11 mouse cellular contexts compared by ENCODE assay signal in genomic region chr5:72856255-72856878, GRCm38 (mm10). TPM values are rescaled to one million over a fixed set of nuclear protein-coding genes. Genes with fewer than 3 reads are reported as not detected.
DNase-seq lines count a peak whose midpoint lies in the region; ATAC-seq and TF ChIP-seq lines count a peak whose summit lies in the region.
"Had no signal": no experiment of that assay in that cellular context is flagged by ENCODE, and none has a peak within 500 bp of the region (broad histone marks: within the 10 kb centered on the region; RNA-seq: fewer than 3 reads in every experiment).

No protein-coding gene starts in this region.

- H3K9ac ChIP-seq in forebrain, embryonic 14.5 days (ENCODE audit: low read length) = no peak overlapping the region
- no peak overlapping the region for H3K9ac ChIP-seq in hindbrain, embryonic 16.5 days (ENCODE audit: low read depth, low read length)
- H3K9ac ChIP-seq in hindbrain, embryonic 11.5 days (ENCODE audit: low read depth, low read length) = no peak overlapping the region
- H3K9ac ChIP-seq in midbrain, embryonic 13.5 days (replicated peaks) = no peak overlapping the region
- H3K9ac ChIP-seq in midbrain, postnatal 0 days (replicated peaks; ENCODE audit: low read length, poor library complexity, severe bottlenecking) = no peak overlapping the region
- H3K9ac ChIP-seq in stomach, postnatal 0 days (ENCODE audit: low read length) = no peak overlapping the region
- H3K9ac ChIP-seq: forebrain, postnatal 0 days; limb, embryonic 12.5 days had no signal

- no peak for TF ChIP-seq EP300 in stomach, postnatal 0 days (optimal IDR thresholded peaks at IDR 0.05)

- no peak for DNase-seq in forebrain, embryonic 14.5 days (ENCODE audit: low spot score)
- DNase-seq in forebrain, embryonic 10.5 days (ENCODE audit: extremely low spot score, low spot score) = no peak
- no peak for DNase-seq in hindbrain, embryonic 11.5 days (ENCODE audit: low spot score)
- no peak for DNase-seq in midbrain, postnatal 0 days (ENCODE audit: low spot score)
- no peak for DNase-seq in stomach, postnatal 0 days (ENCODE audit: low spot score)
- DNase-seq in adrenal gland, postnatal 25 days = no peak
- DNase-seq: thymus, adult 2 months had no signal

- H3K36me3 ChIP-seq in forebrain, embryonic 14.5 days (ENCODE audit: control insufficient read depth, insufficient read depth, low read length) = no peaks in the 10 kb centered on the region
- no peaks in the 10 kb centered on the region for H3K36me3 ChIP-seq in forebrain, embryonic 10.5 days (replicated peaks)
- no peaks in the 10 kb centered on the region for H3K36me3 ChIP-seq in hindbrain, embryonic 16.5 days (ENCODE audit: control insufficient read depth, insufficient read depth, low read length)
- no peaks in the 10 kb centered on the region for H3K36me3 ChIP-seq in hindbrain, embryonic 11.5 days (ENCODE audit: control insufficient read depth, insufficient read depth, low read length)
- no peaks in the 10 kb centered on the region for H3K36me3 ChIP-seq in midbrain, embryonic 13.5 days
- no peaks in the 10 kb centered on the region for H3K36me3 ChIP-seq in midbrain, postnatal 0 days (ENCODE audit: insufficient read depth, low read length)
- no peaks in the 10 kb centered on the region for H3K36me3 ChIP-seq in stomach, postnatal 0 days (ENCODE audit: control insufficient read depth, insufficient read depth, low read length)
- H3K36me3 ChIP-seq: limb, embryonic 12.5 days had no signal

- H3K9me3 ChIP-seq in forebrain, embryonic 14.5 days (replicated peaks; ENCODE audit: control insufficient read depth, low read length) = no peaks in the 10 kb centered on the region
- H3K9me3 ChIP-seq in forebrain, embryonic 10.5 days = peaks cover 7% of the 10 kb centered on the region; the same call in 1 of the 2 replicates
- 0 out of 2 replicates have a peak, but pooled peaks cover 3% of the 10 kb centered on the region for H3K9me3 ChIP-seq in hindbrain, embryonic 16.5 days (ENCODE audit: control insufficient read depth, low read length)
- no peaks in the 10 kb centered on the region for H3K9me3 ChIP-seq in hindbrain, embryonic 11.5 days (ENCODE audit: control insufficient read depth, low read length)
- H3K9me3 ChIP-seq in midbrain, embryonic 13.5 days = 0 out of 2 replicates have a peak, but pooled peaks cover 5% of the 10 kb centered on the region
- peaks cover 3% of the 10 kb centered on the region; the same call in 1 of the 2 replicates for H3K9me3 ChIP-seq in midbrain, postnatal 0 days (ENCODE audit: low read length)
- H3K9me3 ChIP-seq in stomach, postnatal 0 days (ENCODE audit: control insufficient read depth, low read length) = no peaks in the 10 kb centered on the region

- ATAC-seq in forebrain, embryonic 14.5 days = peak; percentile 6; the same call in 1 of the 2 replicates
- no peak for ATAC-seq in hindbrain, embryonic 16.5 days
- no peak for ATAC-seq in hindbrain, embryonic 11.5 days (ENCODE audit: low FRiP score)
- ATAC-seq in midbrain, embryonic 13.5 days = 0 out of 2 replicates have a peak, but pooled peaks have one; percentile 37
- ATAC-seq in midbrain, postnatal 0 days (ENCODE audit: low FRiP score) = no peak
- ATAC-seq in stomach, postnatal 0 days (ENCODE audit: low FRiP score, low TSS enrichment) = no peak

- 84% methylated on average over 8 of the region's 8 CpGs for WGBS in forebrain, embryonic 14.5 days
- WGBS in forebrain, embryonic 10.5 days = 86% methylated on average over 8 of the region's 8 CpGs
- 74% methylated on average over 8 of the region's 8 CpGs for WGBS in hindbrain, embryonic 16.5 days
- 87% methylated on average over 8 of the region's 8 CpGs for WGBS in hindbrain, embryonic 11.5 days
- WGBS in midbrain, embryonic 13.5 days = 86% methylated on average over 8 of the region's 8 CpGs
- 74% methylated on average over 8 of the region's 8 CpGs for WGBS in midbrain, postnatal 0 days
- WGBS in stomach, postnatal 0 days = 68% methylated on average over 8 of the region's 8 CpGs

- no peak overlapping the region for H3K4me2 ChIP-seq in forebrain, embryonic 14.5 days (ENCODE audit: low read length)
- H3K4me2 ChIP-seq in hindbrain, embryonic 16.5 days (ENCODE audit: low read length) = no peak overlapping the region
- no peak overlapping the region for H3K4me2 ChIP-seq in hindbrain, embryonic 11.5 days (replicated peaks; ENCODE audit: low read depth, low read length)
- no peak overlapping the region for H3K4me2 ChIP-seq in midbrain, embryonic 13.5 days (replicated peaks)
- H3K4me2 ChIP-seq in midbrain, postnatal 0 days (ENCODE audit: low read depth, low read length, poor library complexity, severe bottlenecking) = no peak overlapping the region
- H3K4me2 ChIP-seq in stomach, postnatal 0 days (replicated peaks; ENCODE audit: low read depth) = no peak overlapping the region
- H3K4me2 ChIP-seq: limb, embryonic 12.5 days had no signal

- TF ChIP-seq CTCF in midbrain, postnatal 0 days (IDR thresholded peaks at IDR 0.05) = no peak
- no peak for TF ChIP-seq CTCF in stomach, postnatal 0 days (IDR thresholded peaks at IDR 0.05; ENCODE audit: low read depth)

- no peak overlapping the region for H3K27ac ChIP-seq in forebrain, embryonic 14.5 days (ENCODE audit: low read depth, low read length)
- H3K27ac ChIP-seq in forebrain, embryonic 10.5 days = no peak overlapping the region
- H3K27ac ChIP-seq in hindbrain, embryonic 16.5 days (ENCODE audit: low read depth, low read length) = peak overlapping the region; percentile 66
- no peak overlapping the region for H3K27ac ChIP-seq in hindbrain, embryonic 11.5 days (ENCODE audit: low read depth, low read length)
- H3K27ac ChIP-seq in midbrain, embryonic 13.5 days = no peak overlapping the region
- no peak overlapping the region for H3K27ac ChIP-seq in midbrain, postnatal 0 days (ENCODE audit: low read depth, low read length)
- H3K27ac ChIP-seq in stomach, postnatal 0 days (replicated peaks) = peak overlapping the region; percentile 71; the same call in 1 of the 2 replicates

- H3K27me3 ChIP-seq in forebrain, embryonic 14.5 days (replicated peaks; ENCODE audit: control insufficient read depth, insufficient read depth, low read length) = no peaks in the 10 kb centered on the region
- H3K27me3 ChIP-seq in forebrain, embryonic 10.5 days (ENCODE audit: poor library complexity, severe bottlenecking) = no peaks in the 10 kb centered on the region
- H3K27me3 ChIP-seq in hindbrain, embryonic 16.5 days (replicated peaks; ENCODE audit: control insufficient read depth, insufficient read depth, low read length) = no peaks in the 10 kb centered on the region
- H3K27me3 ChIP-seq in hindbrain, embryonic 11.5 days (ENCODE audit: control insufficient read depth, insufficient read depth, low read length) = no peaks in the 10 kb centered on the region
- no peaks in the 10 kb centered on the region for H3K27me3 ChIP-seq in midbrain, embryonic 13.5 days
- H3K27me3 ChIP-seq in midbrain, postnatal 0 days (ENCODE audit: insufficient read depth, low read length) = no peaks in the 10 kb centered on the region
- no peaks in the 10 kb centered on the region for H3K27me3 ChIP-seq in stomach, postnatal 0 days (ENCODE audit: control insufficient read depth, insufficient read depth, low read length)
- H3K27me3 ChIP-seq: limb, embryonic 12.5 days had no signal

- H3K4me3 ChIP-seq in forebrain, embryonic 14.5 days (ENCODE audit: low read depth, low read length) = no peak overlapping the region
- H3K4me3 ChIP-seq in forebrain, embryonic 10.5 days = no peak overlapping the region
- H3K4me3 ChIP-seq in hindbrain, embryonic 16.5 days (ENCODE audit: low read length) = no peak overlapping the region
- H3K4me3 ChIP-seq in hindbrain, embryonic 11.5 days (ENCODE audit: low read depth, low read length) = no peak overlapping the region
- H3K4me3 ChIP-seq in midbrain, embryonic 13.5 days (replicated peaks) = no peak overlapping the region
- H3K4me3 ChIP-seq in midbrain, postnatal 0 days (ENCODE audit: low read depth, low read length) = no peak overlapping the region
- no peak overlapping the region for H3K4me3 ChIP-seq in stomach, postnatal 0 days (ENCODE audit: low read depth, low read length)
- H3K4me3 ChIP-seq: limb, embryonic 12.5 days had no signal

- peaks cover 9% of the 10 kb centered on the region; the same call in 1 of the 2 replicates for H3K4me1 ChIP-seq in forebrain, embryonic 14.5 days (ENCODE audit: control insufficient read depth, insufficient read depth, low read length)
- H3K4me1 ChIP-seq in forebrain, embryonic 10.5 days = peaks cover 10% of the 10 kb centered on the region
- H3K4me1 ChIP-seq in hindbrain, embryonic 16.5 days (ENCODE audit: control insufficient read depth, insufficient read depth, low read depth, low read length) = peaks cover 4% of the 10 kb centered on the region; the same call in 1 of the 2 replicates
- H3K4me1 ChIP-seq in hindbrain, embryonic 11.5 days (replicated peaks; ENCODE audit: control insufficient read depth, insufficient read depth, low read length) = no peaks in the 10 kb centered on the region
- peaks cover 5% of the 10 kb centered on the region for H3K4me1 ChIP-seq in midbrain, embryonic 13.5 days (replicated peaks)
- H3K4me1 ChIP-seq in midbrain, postnatal 0 days (ENCODE audit: insufficient read depth, low read length) = no peaks in the 10 kb centered on the region
- H3K4me1 ChIP-seq in stomach, postnatal 0 days (replicated peaks; ENCODE audit: control insufficient read depth, insufficient read depth) = 0 out of 2 replicates have a peak, but pooled peaks cover 6% of the 10 kb centered on the region

RNA-seq across cellular contexts. Expression of gene Tec, which starts 11.9 kb away (rescaled TPM):
- polyA plus RNA-seq in forebrain, embryonic 14.5 days (2014; fragmentation: Nextera tagmentation; extraction: Ambion mirVana) = 4.3 and 5.1 TPM in 2 replicates
- polyA plus RNA-seq in forebrain, embryonic 10.5 days (2016; fragmentation: Nextera tagmentation; extraction: Ambion mirVana) = 2.0 and 2.5 TPM in 2 replicates
- polyA plus RNA-seq in hindbrain, embryonic 16.5 days (2015; fragmentation: Nextera tagmentation; extraction: Ambion mirVana) = 8.4 and 9.8 TPM in 2 replicates
- polyA plus RNA-seq in hindbrain, embryonic 11.5 days (2014; fragmentation: Nextera tagmentation; extraction: Ambion mirVana) = 5.3 and 5.4 TPM in 2 replicates
- 4.0 and 5.1 TPM in 2 replicates for polyA plus RNA-seq in midbrain, embryonic 13.5 days (2015; fragmentation: Nextera tagmentation; extraction: Ambion mirVana)
- total RNA-seq in midbrain, postnatal 0 days (2014; rRNA removed) = 3.9 and 5.4 TPM in 2 replicates
- polyA plus RNA-seq in midbrain, postnatal 0 days (2015; fragmentation: Nextera tagmentation; extraction: Ambion mirVana) = 2.3 TPM in 2 replicates
- polyA plus RNA-seq in stomach, postnatal 0 days (2015; fragmentation: Nextera tagmentation; extraction: Ambion mirVana) = 9.5 and 9.6 TPM in 2 replicates
- total RNA-seq in adrenal gland, postnatal 25 days (2021) = 2.1 and 2.3 TPM in 2 replicates

RNA-seq across cellular contexts. Expression of gene Slain2, which starts 57.7 kb away (rescaled TPM):
- 18.9 and 20.5 TPM in 2 replicates for polyA plus RNA-seq in forebrain, embryonic 14.5 days (2014; fragmentation: Nextera tagmentation; extraction: Ambion mirVana)
- polyA plus RNA-seq in forebrain, embryonic 10.5 days (2016; fragmentation: Nextera tagmentation; extraction: Ambion mirVana) = 12.9 and 14.4 TPM in 2 replicates
- polyA plus RNA-seq in hindbrain, embryonic 16.5 days (2015; fragmentation: Nextera tagmentation; extraction: Ambion mirVana) = 12.6 and 14.2 TPM in 2 replicates
- polyA plus RNA-seq in hindbrain, embryonic 11.5 days (2014; fragmentation: Nextera tagmentation; extraction: Ambion mirVana) = 26.4 and 26.7 TPM in 2 replicates
- 17.5 and 18.1 TPM in 2 replicates for polyA plus RNA-seq in midbrain, embryonic 13.5 days (2015; fragmentation: Nextera tagmentation; extraction: Ambion mirVana)
- total RNA-seq in midbrain, postnatal 0 days (2014; rRNA removed) = 42.2 and 46.2 TPM in 2 replicates
- polyA plus RNA-seq in midbrain, postnatal 0 days (2015; fragmentation: Nextera tagmentation; extraction: Ambion mirVana) = 9.9 and 10.8 TPM in 2 replicates
- polyA plus RNA-seq in stomach, postnatal 0 days (2015; fragmentation: Nextera tagmentation; extraction: Ambion mirVana) = 10.0 and 11.5 TPM in 2 replicates
- total RNA-seq in adrenal gland, postnatal 25 days (2021) = 57.9 and 59.1 TPM in 2 replicates

Comparison
In these comparisons a context has a peak if more than half of its experiments do, and no peak if none do; other contexts are left out.
1. ATAC-seq: peak in forebrain, embryonic 14.5 days (single experiment) and midbrain, embryonic 13.5 days (single experiment); none in hindbrain, embryonic 16.5 days (single experiment), hindbrain, embryonic 11.5 days (single experiment), midbrain, postnatal 0 days (single experiment) and stomach, postnatal 0 days (single experiment).
2. H3K27ac ChIP-seq: peak in hindbrain, embryonic 16.5 days (single experiment) and stomach, postnatal 0 days (single experiment); none in forebrain, embryonic 14.5 days (single experiment), forebrain, embryonic 10.5 days (single experiment), hindbrain, embryonic 11.5 days (single experiment), midbrain, embryonic 13.5 days (single experiment) and midbrain, postnatal 0 days (single experiment).